ENCODE assay signal across 18 mouse cellular contexts in the genomic region with DNA sequence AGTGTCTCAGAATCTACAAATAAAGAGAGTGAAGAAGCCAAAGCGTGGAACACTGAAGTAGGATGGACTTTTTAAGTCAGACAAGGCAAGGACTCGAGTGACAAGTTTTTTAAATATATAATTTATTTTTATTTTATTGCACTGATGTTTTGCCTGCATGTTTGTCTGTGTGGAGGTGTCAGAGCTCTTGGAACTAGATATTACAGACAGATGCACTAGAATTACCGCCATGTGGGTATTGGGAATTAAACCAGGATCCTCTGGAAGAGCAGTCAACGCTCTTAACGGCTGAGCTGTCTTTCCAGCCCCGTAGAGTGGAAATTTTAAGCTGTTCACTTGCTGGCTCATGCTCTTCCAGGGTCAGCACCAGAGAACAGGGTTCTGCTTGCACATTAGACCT. TPM values are rescaled to one million over a fixed set of nuclear protein-coding genes. Genes with fewer than 3 reads are reported as not detected.
DNase-seq lines count a peak whose midpoint lies in the region; ATAC-seq and TF ChIP-seq lines count a peak whose summit lies in the region.
"Had no signal": no experiment of that assay in that cellular context is flagged by ENCODE, and none has a peak within 500 bp of the region (broad histone marks: within the 10 kb centered on the region; RNA-seq: fewer than 3 reads in every experiment).

No protein-coding gene starts in this region.

- H3K4me1 ChIP-seq in forebrain, postnatal 0 days (ENCODE audit: insufficient read depth) = peaks cover 30% of the 10 kb centered on the region
- peaks cover 23% of the 10 kb centered on the region for H3K4me1 ChIP-seq in forebrain, embryonic 10.5 days
- H3K4me1 ChIP-seq in brown adipose tissue, adult 24 weeks (ENCODE audit: control insufficient read depth, insufficient read depth, insufficient read length, low read length) = peaks cover 5% of the 10 kb centered on the region; the same call in 1 of the 2 replicates
- peaks cover 5% of the 10 kb centered on the region for H3K4me1 ChIP-seq in kidney, adult 2 months (ENCODE audit: control insufficient read depth, insufficient read depth, low read length)

- H3K36me3 ChIP-seq in forebrain, postnatal 0 days (ENCODE audit: insufficient read depth) = no peaks in the 10 kb centered on the region
- no peaks in the 10 kb centered on the region for H3K36me3 ChIP-seq in forebrain, embryonic 10.5 days (replicated peaks)
- no peaks in the 10 kb centered on the region for H3K36me3 ChIP-seq in kidney, adult 2 months (ENCODE audit: control insufficient read depth, insufficient read depth, low read length)
- H3K36me3 ChIP-seq: hindbrain, embryonic 10.5 days; intestine, embryonic 15.5 days had no signal

- no peaks in the 10 kb centered on the region for H3K27me3 ChIP-seq in forebrain, postnatal 0 days (ENCODE audit: insufficient read depth, low read length)
- H3K27me3 ChIP-seq in forebrain, embryonic 10.5 days (ENCODE audit: poor library complexity, severe bottlenecking) = no peaks in the 10 kb centered on the region
- no peaks in the 10 kb centered on the region for H3K27me3 ChIP-seq in kidney, adult 2 months (replicated peaks; ENCODE audit: control insufficient read depth, insufficient read depth, low read length)
- H3K27me3 ChIP-seq: intestine, embryonic 15.5 days had no signal

- no peaks in the 10 kb centered on the region for H3K9me3 ChIP-seq in forebrain, postnatal 0 days (ENCODE audit: low read length)
- H3K9me3 ChIP-seq in forebrain, embryonic 10.5 days = no peaks in the 10 kb centered on the region
- H3K9me3 ChIP-seq: hindbrain, embryonic 10.5 days; intestine, embryonic 15.5 days had no signal

- TF ChIP-seq POLR2A in kidney, adult 2 months (IDR thresholded peaks at IDR 0.05; ENCODE audit: low read depth, low read length) = no peak

- no peak overlapping the region for H3K9ac ChIP-seq in forebrain, postnatal 0 days
- H3K9ac ChIP-seq: intestine, embryonic 15.5 days had no signal

- 0 out of 2 replicates have a peak overlapping the region, but pooled peaks have one; percentile 68 for H3K27ac ChIP-seq in forebrain, postnatal 0 days (ENCODE audit: low read depth, low read length)
- H3K27ac ChIP-seq in forebrain, embryonic 10.5 days = no peak overlapping the region
- H3K27ac ChIP-seq in brown adipose tissue, adult 24 weeks (replicated peaks; ENCODE audit: low read depth, low read length) = peak overlapping the region; percentile 72; the same call in 1 of the 2 replicates
- no peak overlapping the region for H3K27ac ChIP-seq in kidney, adult 2 months (ENCODE audit: insufficient read depth, low read depth, low read length)
- H3K27ac ChIP-seq: hindbrain, embryonic 10.5 days; kidney, postnatal 0 days had no signal

- no peak for ATAC-seq in forebrain, postnatal 0 days
- ATAC-seq: CD4-positive, CD25-positive, alpha-beta regulatory T cell, adult 4 months; intestine, embryonic 15.5 days had no signal

- H3K4me3 ChIP-seq in forebrain, postnatal 0 days (ENCODE audit: low read depth, low read length) = no peak overlapping the region
- no peak overlapping the region for H3K4me3 ChIP-seq in forebrain, embryonic 10.5 days
- H3K4me3 ChIP-seq in brown adipose tissue, adult 24 weeks (ENCODE audit: insufficient read depth, low read depth, low read length) = no peak overlapping the region
- H3K4me3 ChIP-seq in kidney, adult 2 months (ENCODE audit: insufficient read depth, low read depth, low read length) = no peak overlapping the region
- H3K4me3 ChIP-seq: hindbrain, embryonic 10.5 days; intestine, embryonic 15.5 days had no signal

- 59% methylated on average over 6 of the region's 6 CpGs for WGBS in forebrain, postnatal 0 days
- WGBS in forebrain, embryonic 10.5 days = 91% methylated on average over 6 of the region's 6 CpGs
- 82% methylated on average over 6 of the region's 6 CpGs for WGBS in kidney, adult 2 months

- no peak overlapping the region for H3K4me2 ChIP-seq in forebrain, postnatal 0 days (ENCODE audit: low read depth)
- H3K4me2 ChIP-seq: intestine, embryonic 15.5 days had no signal

- TF ChIP-seq CTCF in forebrain, postnatal 0 days (IDR thresholded peaks at IDR 0.05; ENCODE audit: low read depth) = no peak
- TF ChIP-seq CTCF in kidney, adult 2 months (conservative IDR thresholded peaks at IDR 0.05; ENCODE audit: insufficient read depth, insufficient read length, low read depth, low read length) = no peak

- peak; percentile 37 for DNase-seq in forebrain, postnatal 0 days
- DNase-seq in forebrain, embryonic 10.5 days (ENCODE audit: extremely low spot score, low spot score) = no peak
- DNase-seq in layer of hippocampus, adult 18-20 months (ENCODE audit: low spot score in 2 of 2) = peak; percentile 47 to 83
- no peak for DNase-seq in layer of hippocampus, postnatal 25 days (ENCODE audit: extremely low spot score in 1 of 2, low spot score in 1 of 2)
- peak; percentile 28 to 47 for DNase-seq in layer of hippocampus, adult 8-10 months (ENCODE audit: low spot score in 2 of 2)
- no peak for DNase-seq in kidney, adult 2 months
- DNase-seq in embryo, embryonic 11 days = no peak
- DNase-seq: adrenal gland, adult 2 months; liver; midbrain, embryonic 14.5 days had no signal

RNA-seq across cellular contexts. Expression of a gene that starts 39.1 kb away (rescaled TPM):
- total RNA-seq in forebrain, postnatal 0 days (2014; rRNA removed) = 2.0 and 2.2 TPM in 2 replicates
- 1.7 and 2.0 TPM in 2 replicates for polyA plus RNA-seq in forebrain, postnatal 0 days (2015; fragmentation: Nextera tagmentation; extraction: Ambion mirVana)
- 13.4 and 15.5 TPM in 2 replicates for polyA plus RNA-seq in forebrain, embryonic 10.5 days (2016; fragmentation: Nextera tagmentation; extraction: Ambion mirVana)
- 1 to 10 TPM; 3.2 to 6.1 TPM for total RNA-seq in layer of hippocampus, adult 18-20 months (2021)
- total RNA-seq in layer of hippocampus, postnatal 25 days (2021) = 1 to 10 TPM; 3.7 to 4.1 TPM
- polyA plus RNA-seq in brown adipose tissue, adult 24 weeks (2012; ENCODE audit: insufficient read depth, insufficient read length, missing spikeins) = 61.2 and 63.9 TPM in 2 replicates
- 1 to 10 TPM; 4.4 to 5.4 (median 4.9) TPM for total RNA-seq in layer of hippocampus, adult 8-10 months (2022)
- polyA plus RNA-seq in kidney, adult 2 months (2012; rRNA removed) = 115 and 124 TPM in 2 replicates
- total RNA-seq: MEL had no signal

RNA-seq across cellular contexts. Expression of a gene that starts 40.8 kb away (rescaled TPM):
- 228 and 253 TPM in 2 replicates for total RNA-seq in forebrain, postnatal 0 days (2014; rRNA removed)
- polyA plus RNA-seq in forebrain, postnatal 0 days (2015; fragmentation: Nextera tagmentation; extraction: Ambion mirVana) = 251 and 279 TPM in 2 replicates
- 917 and 919 TPM in 2 replicates for polyA plus RNA-seq in forebrain, embryonic 10.5 days (2016; fragmentation: Nextera tagmentation; extraction: Ambion mirVana)
- total RNA-seq in layer of hippocampus, adult 18-20 months (2021) = 100 to 1,000 TPM; 125 to 128 TPM
- total RNA-seq in layer of hippocampus, postnatal 25 days (2021) = 100 to 1,000 TPM; 108 to 115 TPM
- 33.3 and 35.9 TPM in 2 replicates for polyA plus RNA-seq in brown adipose tissue, adult 24 weeks (2012; ENCODE audit: insufficient read depth, insufficient read length, missing spikeins)
- total RNA-seq in layer of hippocampus, adult 8-10 months (2022) = 100 to 1,000 TPM; 110 to 136 (median 121) TPM
- 26.5 and 34.3 TPM in 2 replicates for polyA plus RNA-seq in kidney, adult 2 months (2012; rRNA removed)

RNA-seq across cellular contexts. Expression of a gene that starts 40.9 kb away (rescaled TPM):
- total RNA-seq in forebrain, postnatal 0 days (2014; rRNA removed) = 0.15 and 0.43 TPM in 2 replicates
- 0.05 and 0.19 TPM in 2 replicates for polyA plus RNA-seq in forebrain, postnatal 0 days (2015; fragmentation: Nextera tagmentation; extraction: Ambion mirVana)
- polyA plus RNA-seq in forebrain, embryonic 10.5 days (2016; fragmentation: Nextera tagmentation; extraction: Ambion mirVana) = 0.09 and 0.20 TPM in 2 replicates
- total RNA-seq in layer of hippocampus, adult 18-20 months (2021) = under 1 TPM; 0.12 to 0.30 TPM
- under 1 TPM; 0.12 to 0.42 TPM for total RNA-seq in layer of hippocampus, postnatal 25 days (2021)
- not detected in 2 replicates for polyA plus RNA-seq in brown adipose tissue, adult 24 weeks (2012; ENCODE audit: insufficient read depth, insufficient read length, missing spikeins)
- under 1 TPM; 0.21 to 0.43 (median 0.30) TPM for total RNA-seq in layer of hippocampus, adult 8-10 months (2022)
- 0.04 and 0.05 TPM in 2 replicates for polyA plus RNA-seq in kidney, adult 2 months (2012; rRNA removed)
- total RNA-seq: gastrocnemius, adult 18-20 months; megakaryocyte progenitor cell, adult 5-6 weeks; MEL had no signal
- polyA plus RNA-seq: adrenal gland, adult 2 months; CD4-positive, CD25-positive, alpha-beta regulatory T cell, adult 4 months; kidney, postnatal 0 days had no signal

RNA-seq across cellular contexts. Expression of a gene that starts 57.9 kb away (rescaled TPM):
- 13.9 and 14.0 TPM in 2 replicates for total RNA-seq in forebrain, postnatal 0 days (2014; rRNA removed)
- 23.5 and 24.9 TPM in 2 replicates for polyA plus RNA-seq in forebrain, postnatal 0 days (2015; fragmentation: Nextera tagmentation; extraction: Ambion mirVana)
- 64.1 and 66.8 TPM in 2 replicates for polyA plus RNA-seq in forebrain, embryonic 10.5 days (2016; fragmentation: Nextera tagmentation; extraction: Ambion mirVana)
- 1 to 10 TPM; 6.1 to 6.4 TPM for total RNA-seq in layer of hippocampus, adult 18-20 months (2021)
- 1 to 10 TPM; 4.8 to 5.9 TPM for total RNA-seq in layer of hippocampus, postnatal 25 days (2021)
- polyA plus RNA-seq in brown adipose tissue, adult 24 weeks (2012; ENCODE audit: insufficient read depth, insufficient read length, missing spikeins) = 4.9 and 8.4 TPM in 2 replicates
- 1 to 10 TPM; 4.9 to 6.5 (median 5.6) TPM for total RNA-seq in layer of hippocampus, adult 8-10 months (2022)
- 2.5 and 2.9 TPM in 2 replicates for polyA plus RNA-seq in kidney, adult 2 months (2012; rRNA removed)

Comparison
In these comparisons a context has a peak if more than half of its experiments do, and no peak if none do; other contexts are left out.
1. DNase-seq: peak in forebrain, postnatal 0 days (single experiment), layer of hippocampus, adult 18-20 months (2 of 2) and layer of hippocampus, adult 8-10 months (2 of 2); none in forebrain, embryonic 10.5 days (single experiment), layer of hippocampus, postnatal 25 days (0 of 2), kidney, adult 2 months (single experiment) and embryo, embryonic 11 days (single experiment).
2. H3K27ac ChIP-seq: peak in forebrain, postnatal 0 days (single experiment) and brown adipose tissue, adult 24 weeks (single experiment); none in forebrain, embryonic 10.5 days (single experiment) and kidney, adult 2 months (single experiment).